Mouse (Mus musculus) ES-E14 (cell line): ENCODE measurements at regions not wholly inside any gene's neighbourhood (a gene's known extent, or its start where the extent isn't known, plus 50 kb on each side); places are given as distances from the start of the nearest gene placed in this dataset.

Experiments
- HCFC1 ChIP-seq: IDR thresholded peaks from 2 replicates; pipeline ENCODE4 v1.6.1; 2012; ENCODE audit warnings: low read length, inconsistent platforms, borderline replicate concordance; ENCODE audit not compliant: insufficient read depth
- MAFK ChIP-seq: IDR thresholded peaks from 2 replicates; pipeline ENCODE4 v1.6.1; 2014; ENCODE audit warnings: mild to moderate bottlenecking, low read depth, low read length, inconsistent platforms; ENCODE audit not compliant: insufficient read depth
- ZC3H11A ChIP-seq: IDR thresholded peaks from 2 replicates; pipeline ENCODE4 v1.6.1; 2012; ENCODE audit warnings: low read depth, mild to moderate bottlenecking, inconsistent platforms, low read length, borderline replicate concordance
- ZNF384 ChIP-seq: IDR thresholded peaks from 2 replicates; pipeline ENCODE4 v1.6.1; 2012; ENCODE audit warnings: low read depth, low read length, inconsistent platforms

GRCm38 (mm10) chr16:29785114-29785513 lies 206.0 kb downstream of the Opa1 start:
- TF ChIP-seq ZC3H11A (no peak), HCFC1 (no peak), ZNF384 (no peak), MAFK (no peak)
